Mouse (Mus musculus) gastrocnemius, postnatal 4 days (tissue): Measurements from ENCODE around the gene Gm13420. TPM values are rescaled to one million over a fixed set of nuclear protein-coding genes. Genes with fewer than 3 reads are reported as not detected.

Experiments
- DNase-seq, 2 experiments: peaks; one replicate each; pipeline ENCODE4 v3.0.0; 2021 to 2022; ENCODE audit warnings: low spot score in 2 of 2, mixed read lengths in 2 of 2
- total RNA-seq, 2 experiments: library from RNA; stranded (reverse); gene quantifications; 2 replicates each; pipeline ENCODE4 v1.2.3; 2021

Gene Gm13420
- total RNA-seq, 2 experiments from 2014 or later: not detected

GRCm38 (mm10) chr2:29702189-29702588, 49.3 kb downstream of the Gm13420 start:
- no peak for DNase-seq

GRCm38 (mm10) chr2:29701393-29701792, 50.1 kb downstream of the Gm13420 start:
- DNase-seq: no peak

- no peak for DNase-seq
Measured at GRCm38 (mm10) chr2:29700898-29701297, 50.6 kb downstream of the Gm13420 start.

GRCm38 (mm10) chr2:29698421-29699290, 52.8 kb downstream of the Gm13420 start:
- no peak for DNase-seq

GRCm38 (mm10) chr2:29696207-29696800, 55.2 kb downstream of the Gm13420 start:
- DNase-seq: no peak

Other genes with a start within 250 kb of the Gm13420 start
- 100 to 1,000 TPM; 110 to 121 TPM for gene Rapgef1, start 132.0 kb downstream of the Gm13420 start, total RNA-seq
- not detected for gene Gm13547, start 7.6 kb upstream of the Gm13420 start, total RNA-seq
- gene Coq4, start 35.8 kb upstream of the Gm13420 start, total RNA-seq: 1 to 10 TPM; 8.1 to 9.7 TPM
- gene Trub2, start 36.8 kb upstream of the Gm13420 start, total RNA-seq: 10 to 100 TPM; 33.9 to 40.4 TPM
- 10 to 100 TPM; 16.2 to 16.3 TPM for gene Slc27a4, start 50.9 kb upstream of the Gm13420 start, total RNA-seq
- 10 to 100 TPM; 41.8 to 52.5 TPM for gene Urm1, start 68.4 kb upstream of the Gm13420 start, total RNA-seq
- 10 to 100 TPM; 40.0 to 52.1 TPM for gene Cercam, start 117.5 kb upstream of the Gm13420 start, total RNA-seq
- 10 to 100 TPM; 35.6 to 40.8 TPM for gene Odf2, start 137.5 kb upstream of the Gm13420 start, total RNA-seq
- 10 to 100 TPM; 30.4 to 32.6 TPM for gene Gle1, start 183.7 kb upstream of the Gm13420 start, total RNA-seq
- gene Sptan1, start 213.9 kb upstream of the Gm13420 start, total RNA-seq: 100 to 1,000 TPM; 217 to 218 TPM